Mouse (Mus musculus) spleen, adult 2 months (tissue): ENCODE measurements around the gene Zfp689.

Experiments used
- CTCF ChIP-seq: fragments of 200-500 bp; IDR thresholded peaks from 2 replicates; pipeline ENCODE4 v1.5.1; 2011; ENCODE audit warnings: mild to moderate bottlenecking, inconsistent platforms; ENCODE audit not compliant: insufficient read depth, insufficient read length, insufficient replicate concordance; ENCODE audit errors: extremely low read depth
- POLR2A ChIP-seq: fragments of 200-500 bp; IDR thresholded peaks from 2 replicates; pipeline ENCODE4 v1.6.1; 2011; ENCODE audit warnings: low read depth, low read length, inconsistent platforms

DNA sequence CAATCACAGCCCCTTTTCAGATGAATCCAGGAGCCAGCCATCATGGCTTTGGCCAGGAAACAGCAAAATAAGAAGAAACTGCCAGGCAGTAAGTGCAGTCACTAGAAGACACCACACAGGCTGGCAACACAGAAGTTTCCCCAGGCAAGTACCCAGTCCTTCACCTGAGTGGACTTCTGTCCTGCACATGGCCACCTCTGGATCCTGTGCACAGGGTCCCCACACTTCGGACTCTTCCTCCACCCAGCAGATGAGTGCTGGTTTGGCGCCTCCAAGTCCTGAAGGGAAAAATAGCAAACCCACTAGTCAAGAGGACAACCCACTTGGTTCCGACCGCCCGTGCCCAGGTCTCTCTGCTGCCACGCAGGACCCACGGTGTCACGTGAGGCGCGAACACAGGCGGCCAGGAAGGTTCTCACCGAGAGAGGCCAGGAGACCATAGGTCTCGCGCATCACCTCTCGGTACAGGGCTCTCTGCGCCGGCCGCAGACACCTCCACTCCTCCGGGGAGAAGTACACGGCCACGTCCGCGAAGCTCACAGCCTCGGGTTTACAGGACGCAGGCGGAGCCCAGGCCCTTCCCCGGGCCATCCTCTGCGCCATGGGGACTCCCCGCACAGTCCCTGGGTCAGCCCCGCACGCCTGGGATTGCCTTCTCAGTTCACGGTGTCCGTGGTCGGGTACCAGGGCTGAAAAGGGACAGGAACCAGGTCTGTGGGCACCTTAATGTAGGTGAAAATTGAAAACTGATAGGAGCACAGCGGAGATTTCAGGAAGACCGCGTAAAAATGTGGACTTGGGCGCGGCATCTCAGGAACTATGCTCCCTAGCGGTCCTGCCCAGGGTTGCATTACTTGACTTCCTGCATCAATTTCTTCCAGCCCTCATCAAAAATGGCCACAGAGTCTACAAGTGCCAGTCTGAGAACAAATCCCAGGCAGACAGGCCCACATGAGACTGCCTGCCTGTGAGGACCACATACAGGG, 42.7 kb downstream of the Zfp689 start, which contains the start of gene Zfp764:
- peak; percentile 53; the same call in 1 of the 2 replicates for TF ChIP-seq CTCF
- peak; percentile 28; the same call in 1 of the 2 replicates for TF ChIP-seq POLR2A
